Mouse (Mus musculus) spleen, adult 10 weeks (tissue): ENCODE data around the gene Reep1. TPM values are rescaled to one million over a fixed set of nuclear protein-coding genes. Genes with fewer than 3 reads are reported as not detected.

Experiments used
- polyA plus RNA-seq: library from polyadenylated mRNA; stranded (reverse); fragments of 350-450 nt; fragmentation: Illumina TruSeq; extraction: RNeasy Lipid Tissue Mini Kit (QIAGEN cat#74804); gene quantifications from one replicate; pipeline ENCODE4 v1.2.3, GENCODE M21; 2015; ENCODE audit warnings: low replicate concordance; ENCODE audit not compliant: insufficient read depth

The Reep1 gene
- polyA plus RNA-seq = 1.2 TPM

DNA sequence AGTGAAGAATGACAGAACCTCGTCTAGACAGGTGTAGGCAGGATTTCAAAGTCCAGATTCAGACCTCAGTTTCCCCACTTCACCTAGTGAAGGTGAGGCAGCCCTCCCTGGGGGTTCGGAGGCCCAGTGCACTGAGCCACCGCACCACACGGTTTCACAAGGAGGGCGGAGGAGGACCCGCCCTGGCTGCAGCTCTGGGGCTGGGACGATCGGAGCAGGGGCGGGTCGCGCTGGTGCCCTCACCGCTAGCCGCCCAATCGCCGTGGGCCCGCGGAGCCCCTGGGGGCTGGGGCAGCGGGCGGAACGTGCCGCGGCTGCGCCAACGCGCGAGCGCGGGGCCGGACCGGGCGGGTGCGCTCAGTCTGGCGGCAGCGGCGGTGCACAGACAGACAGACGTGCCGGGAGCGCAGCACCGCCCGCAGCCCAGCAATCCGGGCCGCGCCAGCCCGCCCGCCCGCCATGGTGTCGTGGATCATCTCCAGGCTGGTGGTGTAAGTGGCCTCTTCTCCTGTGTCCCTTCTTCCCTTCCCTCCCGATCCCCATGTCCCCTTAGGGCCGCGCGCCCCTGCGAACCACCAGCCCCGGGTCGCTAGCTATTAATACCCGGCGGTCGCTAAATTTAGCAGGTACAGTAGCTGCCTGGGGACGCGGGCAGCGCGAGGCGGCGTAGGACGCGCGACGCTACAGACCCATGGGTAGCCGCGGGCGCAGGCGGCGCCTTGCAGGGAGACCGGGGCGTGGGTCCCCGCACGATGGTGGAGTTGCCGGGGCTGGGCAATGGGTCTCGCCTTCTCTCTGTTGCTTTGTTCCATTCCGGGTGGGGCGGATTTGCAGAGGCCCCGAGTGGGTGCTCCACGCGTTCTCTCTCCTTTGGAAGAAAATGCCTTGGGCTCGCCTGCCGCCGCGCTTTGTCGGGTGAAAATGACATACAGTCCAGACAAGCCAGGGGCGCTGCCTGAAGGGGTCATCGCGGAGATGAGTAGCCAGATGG lies at the start of gene Reep1:
Gene Reep1, plus strand, starts transcription at position 51 of the 991 bp plus-strand sequence.

DNA sequence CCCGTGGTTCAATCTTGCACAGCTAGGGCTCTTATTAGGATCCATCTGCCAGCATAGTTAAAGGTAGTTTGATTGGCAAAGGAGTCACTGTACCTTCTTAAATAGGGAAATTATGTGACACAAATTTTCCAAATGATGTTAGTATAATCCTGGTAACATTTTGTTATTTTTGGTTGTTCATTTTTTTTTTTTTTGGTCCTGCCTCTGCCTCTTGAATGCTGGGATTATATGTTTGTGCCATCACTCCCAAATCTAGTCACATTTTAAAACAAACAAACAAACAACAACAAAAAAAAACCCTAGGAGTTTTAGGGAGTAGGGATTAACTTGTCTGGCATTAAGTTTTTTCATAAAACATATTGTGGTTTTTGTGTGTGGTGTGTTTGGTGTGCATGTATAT lies 119.5 kb downstream of the Reep1 start, which contains the start of gene Mrpl35:
Gene Mrpl35, minus strand, starts transcription at position 101 of the 400 bp plus-strand sequence.

DNA sequence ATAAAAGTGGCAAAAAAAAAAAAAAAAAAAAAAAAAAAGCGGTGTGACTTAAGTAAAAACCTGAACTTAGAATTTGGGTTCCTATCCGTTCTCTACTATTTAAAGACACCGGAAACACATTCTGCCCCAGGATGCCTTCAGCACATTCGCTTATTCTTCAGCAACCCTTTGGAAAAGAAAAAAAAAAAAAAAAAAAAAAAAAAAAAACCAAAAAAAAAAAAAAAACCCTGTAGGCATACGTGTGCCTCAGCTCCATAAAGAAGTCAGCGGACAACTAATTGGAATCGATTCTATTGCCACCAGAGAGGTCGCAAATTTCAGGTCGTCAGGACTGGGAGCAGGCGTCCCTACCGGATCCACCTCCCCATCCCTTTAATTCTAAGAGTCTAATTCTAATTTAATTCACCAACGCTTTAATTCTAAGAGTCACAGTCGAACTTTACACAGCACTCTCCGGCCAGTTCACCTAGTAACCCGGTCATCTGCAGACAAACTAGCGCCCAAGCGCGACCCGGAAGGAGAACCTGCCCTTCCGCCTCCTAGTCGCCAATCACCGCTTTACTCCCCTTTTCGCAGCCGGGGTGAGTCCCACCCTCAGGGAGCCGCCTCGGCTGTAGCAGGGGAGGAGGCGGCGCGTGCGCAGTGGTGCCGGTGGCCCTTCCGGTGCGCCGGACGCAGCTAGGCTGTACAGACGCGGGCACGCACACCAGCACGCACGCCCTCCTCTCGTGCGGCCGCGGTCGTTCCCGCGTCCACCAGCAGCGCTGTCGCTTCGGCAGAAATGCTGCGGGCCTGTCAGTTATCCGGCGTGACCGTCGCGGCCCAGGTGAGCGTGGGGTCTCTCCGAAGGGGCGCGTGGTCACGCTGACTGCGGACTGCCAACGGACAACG lies 123.6 kb downstream of the Reep1 start, which contains the start of gene Immt:
Gene Immt, plus strand, starts transcription at position 642 of the 891 bp plus-strand sequence.

Other genes with a start within 250 kb of the Reep1 start
- gene Rnf103, start 213.7 kb upstream of the Reep1 start, polyA plus RNA-seq = 31.9 TPM
- 132 TPM for gene Chmp3, start 163.8 kb upstream of the Reep1 start, polyA plus RNA-seq
- 88.4 TPM for gene Kdm3a, start 74.6 kb upstream of the Reep1 start, polyA plus RNA-seq
- 33.6 TPM for gene Mrpl35, start 119.4 kb downstream of the Reep1 start, polyA plus RNA-seq
- gene Immt, start 123.8 kb downstream of the Reep1 start, polyA plus RNA-seq = 138 TPM
- gene Ptcd3, start 201.2 kb downstream of the Reep1 start, polyA plus RNA-seq = 94.4 TPM
- 29.9 TPM for gene Polr1a, start 201.5 kb downstream of the Reep1 start, polyA plus RNA-seq